Mouse (Mus musculus): ENCODE data around the gene BC004004. TPM values are rescaled to one million over a fixed set of nuclear protein-coding genes. Genes with fewer than 3 reads are reported as not detected.

The BC004004 gene
- total and polyA plus RNA-seq, 3 experiments: 81.8 to 86.3 TPM; not detected in 1

- no peaks in the 10 kb centered on the region for H3K9me3 ChIP-seq (replicated peaks; ENCODE audit: insufficient read depth, low read length)
- H3K4me3 ChIP-seq (ENCODE audit: control insufficient read depth in 1 of 2, insufficient read depth in 1 of 2, low read depth in 2 of 2, low read length in 2 of 2): no peak overlapping the region
- H3K9ac ChIP-seq (ENCODE audit: control insufficient read depth, low read depth, low read length, poor library complexity, severe bottlenecking): no peak overlapping the region
- H3K27ac ChIP-seq (ENCODE audit: control insufficient read depth, low read depth, low read length): no peak overlapping the region
- H3K79me2 ChIP-seq (ENCODE audit: control insufficient read depth, insufficient read depth, low read length, poor library complexity): peaks cover under 1% of the 10 kb centered on the region; the same call in 1 of the 2 replicates
- no peak for DNase-seq (ENCODE audit: low read depth, low spot score)
- H3K27me3 ChIP-seq (ENCODE audit: control insufficient read depth in 1 of 2, insufficient read depth in 2 of 2, low read length in 2 of 2): no peaks in the 10 kb centered on the region
- peaks cover 0 to 4% of the 10 kb centered on the region in 2 experiments; a peak in 1 of 4 replicates for H3K4me1 ChIP-seq (ENCODE audit: control insufficient read depth in 1 of 2, insufficient read depth in 2 of 2, low read length in 2 of 2)
- no peaks in the 10 kb centered on the region for H3K36me3 ChIP-seq (ENCODE audit: control insufficient read depth in 1 of 2, insufficient read depth in 2 of 2, low read length in 2 of 2)
- TF ChIP-seq KAT2A (conservative IDR thresholded peaks at IDR 0.05; ENCODE audit: low read depth, low read length) (no peak), NELFE (IDR thresholded peaks at IDR 0.05; ENCODE audit: low read depth, low read length) (no peak), UBTF (IDR thresholded peaks at IDR 0.05; ENCODE audit: borderline replicate concordance, insufficient read depth, low read depth, low read length) (no peak), CHD2 (IDR thresholded peaks at IDR 0.05; ENCODE audit: low read length) (no peak), NRF1 (IDR thresholded peaks at IDR 0.05; ENCODE audit: insufficient read depth, low read depth, low read length, poor library complexity, severe bottlenecking) (no peak), ZKSCAN1 (IDR thresholded peaks at IDR 0.05; ENCODE audit: low read depth, low read length) (no peak), SIN3A (IDR thresholded peaks at IDR 0.05; ENCODE audit: low read length) (no peak), TBP (IDR thresholded peaks at IDR 0.05; ENCODE audit: low read depth, low read length) (no peak), TCF12 (IDR thresholded peaks at IDR 0.05; ENCODE audit: low read depth, low read length) (no peak), ZNF384 (IDR thresholded peaks at IDR 0.05; ENCODE audit: low read depth, low read length) (no peak), EP300 (IDR thresholded peaks at IDR 0.05; ENCODE audit: low read depth in 1 of 2, low read length in 2 of 2) (no peak)
Observed at GRCm38 (mm10) chr17:29340406-29341261, 72.0 kb downstream of the BC004004 start.

- Histone ChIP-seq H3K27ac (ENCODE audit: control insufficient read depth, low read depth, low read length) (no peak overlapping the region), H3K9me3 (replicated peaks; ENCODE audit: insufficient read depth, low read length) (no peaks in the 10 kb centered on the region), H3K79me2 (ENCODE audit: control insufficient read depth, insufficient read depth, low read length, poor library complexity) (peaks cover 7% of the 10 kb centered on the region), H3K27me3 (ENCODE audit: control insufficient read depth in 1 of 2, insufficient read depth in 2 of 2, low read length in 2 of 2) (no peaks in the 10 kb centered on the region), H3K4me1 (ENCODE audit: control insufficient read depth in 1 of 2, insufficient read depth in 2 of 2, low read length in 2 of 2) (peaks cover 2 to 14% of the 10 kb centered on the region in 2 experiments; a peak in 3 of 4 replicates), H3K36me3 (ENCODE audit: control insufficient read depth in 1 of 2, insufficient read depth in 2 of 2, low read length in 2 of 2) (peaks cover 0 to 8% of the 10 kb centered on the region in 2 experiments; a peak in 2 of 4 replicates), H3K4me3 (ENCODE audit: control insufficient read depth in 1 of 2, insufficient read depth in 1 of 2, low read depth in 2 of 2, low read length in 2 of 2) (no peak overlapping the region), H3K9ac (ENCODE audit: control insufficient read depth, low read depth, low read length, poor library complexity, severe bottlenecking) (no peak overlapping the region)
- no peak for DNase-seq (ENCODE audit: low read depth, low spot score)
- TF ChIP-seq USF1 (IDR thresholded peaks at IDR 0.05; ENCODE audit: low read depth, low read length) (no peak), MYB (IDR thresholded peaks at IDR 0.05; ENCODE audit: low read depth, low read length) (no peak), HCFC1 (IDR thresholded peaks at IDR 0.05; ENCODE audit: low read depth, low read length) (no peak), NRF1 (IDR thresholded peaks at IDR 0.05; ENCODE audit: insufficient read depth, low read depth, low read length, poor library complexity, severe bottlenecking) (no peak), MAX (IDR thresholded peaks at IDR 0.05; ENCODE audit: low read length) (no peak), UBTF (IDR thresholded peaks at IDR 0.05; ENCODE audit: borderline replicate concordance, insufficient read depth, low read depth, low read length) (no peak), GABPA (IDR thresholded peaks at IDR 0.05; ENCODE audit: low read depth, low read length) (no peak), MAZ (IDR thresholded peaks at IDR 0.05; ENCODE audit: low read depth, low read length) (no peak), GATA1 (IDR thresholded peaks at IDR 0.05; ENCODE audit: low read depth, low read length) (no peak), MEF2A (IDR thresholded peaks at IDR 0.05; ENCODE audit: extremely low read depth, insufficient replicate concordance, low read depth, low read length, poor library complexity, severe bottlenecking) (no peak), CHD1 (IDR thresholded peaks at IDR 0.05; ENCODE audit: low read depth, low read length) (no peak), RCOR1 (IDR thresholded peaks at IDR 0.05; ENCODE audit: low read depth, low read length) (no peak), E2F4 (IDR thresholded peaks at IDR 0.05; ENCODE audit: borderline replicate concordance, low read depth, low read length) (no peak), KAT2A (conservative IDR thresholded peaks at IDR 0.05; ENCODE audit: low read depth, low read length) (no peak), POLR2AphosphoS5 (IDR thresholded peaks at IDR 0.05; ENCODE audit: borderline replicate concordance, low read depth, low read length) (no peak), POLR2A (IDR thresholded peaks at IDR 0.05; ENCODE audit: control insufficient read depth in 1 of 2, insufficient read depth in 1 of 2, low read depth in 1 of 2, low read length in 2 of 2, poor library complexity in 1 of 2) (no peak)
Observed at GRCm38 (mm10) chr17:29341591-29342003, 73.0 kb downstream of the BC004004 start.

Data from MEL (cell line).